8 mouse cellular contexts compared by ENCODE assay signal in the genomic region with DNA sequence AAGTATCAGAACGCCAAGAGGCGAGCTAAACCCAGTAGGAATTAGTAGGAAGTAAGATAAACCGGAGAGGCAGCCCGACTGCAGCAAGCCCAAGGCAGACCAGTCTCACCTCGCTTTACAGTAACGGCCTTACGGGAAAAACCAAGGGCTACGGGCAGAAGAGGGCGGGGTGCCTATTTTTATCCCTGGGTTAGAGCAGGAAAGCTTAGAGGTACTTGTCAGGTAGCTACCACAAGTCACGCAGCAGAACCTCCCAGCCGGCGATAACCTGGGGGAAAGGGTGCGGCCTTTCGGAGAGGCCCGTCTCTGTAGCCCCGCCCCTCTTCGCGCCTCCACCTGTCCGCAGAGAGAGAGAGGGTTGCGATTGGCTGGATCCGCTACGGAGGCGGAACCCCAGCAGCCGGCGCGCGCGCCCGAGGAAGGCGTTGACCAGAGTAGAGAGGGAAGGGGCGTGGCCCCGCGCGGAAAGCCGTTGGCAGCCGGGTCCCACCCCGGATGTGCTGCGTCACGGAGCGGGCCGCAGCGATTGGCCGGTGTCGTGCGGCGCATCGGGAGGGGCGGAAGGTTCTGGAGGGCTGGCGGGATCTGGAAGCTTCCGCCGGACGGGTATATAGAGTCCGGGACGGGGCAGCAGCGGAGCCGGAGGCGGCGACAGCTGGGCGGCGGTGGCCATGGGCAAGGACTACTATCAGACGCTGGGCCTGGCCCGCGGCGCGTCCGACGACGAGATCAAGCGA. TPM values are rescaled to one million over a fixed set of nuclear protein-coding genes. Genes with fewer than 3 reads are reported as not detected.
DNase-seq lines count a peak whose midpoint lies in the region; ATAC-seq and TF ChIP-seq lines count a peak whose summit lies in the region.

A gene (minus strand): TSS at position 311 of the 737 bp plus-strand sequence.
A gene (plus strand): TSS at position 533 of the 737 bp plus-strand sequence.

- H3K4me1 ChIP-seq in forebrain, embryonic 10.5 days, result peaks cover 26% of the 10 kb centered on the region
- H3K4me1 ChIP-seq in heart, embryonic 15.5 days (replicated peaks), result peaks cover 26% of the 10 kb centered on the region
- peaks cover 13 to 19% of the 10 kb centered on the region in 2 experiments for H3K4me1 ChIP-seq in liver, embryonic 14.5 days (replicated peaks; ENCODE audit: control insufficient read depth in 2 of 2, insufficient read depth in 2 of 2, low read length in 1 of 2)
- H3K4me1 ChIP-seq in neural tube, embryonic 11.5 days (ENCODE audit: control insufficient read depth, insufficient read depth, low read length), result peaks cover 17% of the 10 kb centered on the region
- no peaks in the 10 kb centered on the region for H3K4me1 ChIP-seq in stomach, postnatal 0 days (replicated peaks; ENCODE audit: control insufficient read depth, insufficient read depth)

- peak within 1 kb of the TSS; percentile 74 for H3K4me2 ChIP-seq in heart, embryonic 15.5 days
- peak within 1 kb of the TSS; percentile 93 for H3K4me2 ChIP-seq in liver, embryonic 14.5 days (ENCODE audit: low read depth)
- H3K4me2 ChIP-seq in neural tube, embryonic 11.5 days (ENCODE audit: low read depth), result peak within 1 kb of the TSS; percentile 70
- H3K4me2 ChIP-seq in stomach, postnatal 0 days (replicated peaks; ENCODE audit: low read depth), result peak within 1 kb of the TSS; percentile 56

- peak; percentile 100 for DNase-seq in CD8-positive naive resting alpha-beta T cell, adult 2 months (ENCODE audit: low read depth in 2 of 2, low spot score in 2 of 2)
- peak; percentile 98 for DNase-seq in c-Kit-positive CD71-negative TER-119-negative erythroid progenitor cells, embryonic 14.5 days (ENCODE audit: low read depth)
- peak; percentile 99 for DNase-seq in forebrain, embryonic 10.5 days (ENCODE audit: extremely low spot score, low spot score)
- DNase-seq in kidney, postnatal 25 days, result peak; percentile 100
- DNase-seq in liver, embryonic 14.5 days (ENCODE audit: low read depth in 3 of 3, low spot score in 3 of 3), result peak; percentile 99
- DNase-seq in neural tube, embryonic 11.5 days (ENCODE audit: low spot score), result peak; percentile 100
- DNase-seq in stomach, postnatal 0 days (ENCODE audit: low spot score), result peak; percentile 100

- peak within 1 kb of the TSS; percentile 80 for H3K9ac ChIP-seq in heart, embryonic 15.5 days
- H3K9ac ChIP-seq in liver, embryonic 14.5 days (replicated peaks), result peak within 1 kb of the TSS; percentile 97
- peak within 1 kb of the TSS; percentile 91 for H3K9ac ChIP-seq in neural tube, embryonic 11.5 days (ENCODE audit: low read length)
- peak within 1 kb of the TSS; percentile 90 for H3K9ac ChIP-seq in stomach, postnatal 0 days (ENCODE audit: low read length)

- peak; percentile 95 for ATAC-seq in heart, embryonic 15.5 days (replicated peaks; ENCODE audit: insufficient number of reproducible peaks, insufficient read depth, low FRiP score, low read depth)
- peak; percentile 93 for ATAC-seq in liver, embryonic 14.5 days (ENCODE audit: insufficient read depth)
- ATAC-seq in neural tube, embryonic 11.5 days (ENCODE audit: insufficient read depth, low FRiP score, low TSS enrichment), result peak; percentile 96
- peak; percentile 97 for ATAC-seq in stomach, postnatal 0 days (ENCODE audit: low FRiP score, low TSS enrichment)

- no peak for TF ChIP-seq CTCF in liver, embryonic 14.5 days (IDR thresholded peaks at IDR 0.05; ENCODE audit: low read depth)
- no peak for TF ChIP-seq CTCF in stomach, postnatal 0 days (IDR thresholded peaks at IDR 0.05; ENCODE audit: low read depth)

- H3K4me3 ChIP-seq in forebrain, embryonic 10.5 days, result peak within 1 kb of the TSS; percentile 85
- H3K4me3 ChIP-seq in heart, embryonic 15.5 days, result peak within 1 kb of the TSS; percentile 71
- H3K4me3 ChIP-seq in liver, embryonic 14.5 days (ENCODE audit: insufficient read depth in 1 of 2, low read depth in 2 of 2, low read length in 2 of 2), result peak within 1 kb of the TSS; percentile 88 to 99
- H3K4me3 ChIP-seq in neural tube, embryonic 11.5 days (ENCODE audit: low read depth, low read length), result peak within 1 kb of the TSS; percentile 83
- H3K4me3 ChIP-seq in stomach, postnatal 0 days (ENCODE audit: low read depth, low read length), result peak within 1 kb of the TSS; percentile 85

- H3K27ac ChIP-seq in forebrain, embryonic 10.5 days, result peak within 1 kb of the TSS; percentile 97
- H3K27ac ChIP-seq in heart, embryonic 15.5 days, result peak within 1 kb of the TSS; percentile 97
- peak within 1 kb of the TSS; percentile 98 for H3K27ac ChIP-seq in liver, embryonic 14.5 days
- peak within 1 kb of the TSS; percentile 93 for H3K27ac ChIP-seq in neural tube, embryonic 11.5 days (ENCODE audit: low read depth, low read length)
- H3K27ac ChIP-seq in stomach, postnatal 0 days (replicated peaks), result peak within 1 kb of the TSS; percentile 99

- no peaks in the 10 kb centered on the region for H3K9me3 ChIP-seq in forebrain, embryonic 10.5 days
- H3K9me3 ChIP-seq in heart, embryonic 15.5 days (replicated peaks), result no peaks in the 10 kb centered on the region
- H3K9me3 ChIP-seq in liver, embryonic 14.5 days (ENCODE audit: control insufficient read depth, low read length), result no peaks in the 10 kb centered on the region
- no peaks in the 10 kb centered on the region for H3K9me3 ChIP-seq in neural tube, embryonic 11.5 days (ENCODE audit: control insufficient read depth, low read length)
- no peaks in the 10 kb centered on the region for H3K9me3 ChIP-seq in stomach, postnatal 0 days (ENCODE audit: control insufficient read depth, low read length)

- peaks cover 35% of the 10 kb centered on the region for H3K36me3 ChIP-seq in forebrain, embryonic 10.5 days (replicated peaks)
- H3K36me3 ChIP-seq in heart, embryonic 15.5 days, result peaks cover 30% of the 10 kb centered on the region
- peaks cover 34% of the 10 kb centered on the region for H3K36me3 ChIP-seq in liver, embryonic 14.5 days (replicated peaks; ENCODE audit: control insufficient read depth, insufficient read depth, low read depth)
- H3K36me3 ChIP-seq in neural tube, embryonic 11.5 days (ENCODE audit: control insufficient read depth, insufficient read depth, low read length), result peaks cover 13% of the 10 kb centered on the region
- peaks cover 24% of the 10 kb centered on the region for H3K36me3 ChIP-seq in stomach, postnatal 0 days (ENCODE audit: control insufficient read depth, insufficient read depth, low read length)

- under 1% methylated on average over 69 of the region's 69 CpGs for WGBS in forebrain, embryonic 10.5 days
- WGBS in heart, embryonic 15.5 days, result under 1% methylated on average over 69 of the region's 69 CpGs
- 1% methylated on average over 69 of the region's 69 CpGs for WGBS in liver, embryonic 14.5 days (ENCODE audit: insufficient replicate concordance)
- under 1% methylated on average over 57 of the region's 69 CpGs for WGBS in neural tube, embryonic 11.5 days
- WGBS in stomach, postnatal 0 days, result under 1% methylated on average over 69 of the region's 69 CpGs

- peak; percentile 47 for TF ChIP-seq EP300 in liver, embryonic 14.5 days (IDR thresholded peaks at IDR 0.05; ENCODE audit: low read depth)
- TF ChIP-seq EP300 in stomach, postnatal 0 days (optimal IDR thresholded peaks at IDR 0.05), result peak; percentile 76

- no peaks in the 10 kb centered on the region for H3K27me3 ChIP-seq in forebrain, embryonic 10.5 days (ENCODE audit: poor library complexity, severe bottlenecking)
- no peaks in the 10 kb centered on the region for H3K27me3 ChIP-seq in heart, embryonic 15.5 days
- no peaks in the 10 kb centered on the region for H3K27me3 ChIP-seq in liver, embryonic 14.5 days (ENCODE audit: control insufficient read depth, insufficient read depth, low read length)
- no peaks in the 10 kb centered on the region for H3K27me3 ChIP-seq in neural tube, embryonic 11.5 days (ENCODE audit: control insufficient read depth, insufficient read depth, low read length)
- H3K27me3 ChIP-seq in stomach, postnatal 0 days (ENCODE audit: control insufficient read depth, insufficient read depth, low read length), result no peaks in the 10 kb centered on the region

RNA-seq across cellular contexts. Expression of the first gene that starts in this region (rescaled TPM):
- 637 and 658 TPM in 2 replicates for polyA plus RNA-seq in forebrain, embryonic 10.5 days (2016; fragmentation: Nextera tagmentation; extraction: Ambion mirVana)
- polyA plus RNA-seq in heart, embryonic 15.5 days (2015; fragmentation: Nextera tagmentation; extraction: Ambion mirVana), result 349 and 431 TPM in 2 replicates
- polyA plus RNA-seq in liver, embryonic 14.5 days (2012; rRNA removed), result 176 and 217 TPM in 2 replicates
- polyA plus RNA-seq in liver, embryonic 14.5 days (2014; fragmentation: Nextera tagmentation; extraction: Ambion mirVana), result 294 and 325 TPM in 2 replicates
- 734 and 760 TPM in 2 replicates for polyA plus RNA-seq in neural tube, embryonic 11.5 days (2014; fragmentation: Nextera tagmentation; extraction: Ambion mirVana)
- polyA plus RNA-seq in stomach, postnatal 0 days (2015; fragmentation: Nextera tagmentation; extraction: Ambion mirVana), result 413 and 424 TPM in 2 replicates

RNA-seq across cellular contexts. Expression of the second gene that starts in this region (rescaled TPM):
- 65.2 and 77.8 TPM in 2 replicates for polyA plus RNA-seq in forebrain, embryonic 10.5 days (2016; fragmentation: Nextera tagmentation; extraction: Ambion mirVana)
- 36.7 and 47.2 TPM in 2 replicates for polyA plus RNA-seq in heart, embryonic 15.5 days (2015; fragmentation: Nextera tagmentation; extraction: Ambion mirVana)
- 26.1 and 32.7 TPM in 2 replicates for polyA plus RNA-seq in liver, embryonic 14.5 days (2012; rRNA removed)
- 37.6 and 37.8 TPM in 2 replicates for polyA plus RNA-seq in liver, embryonic 14.5 days (2014; fragmentation: Nextera tagmentation; extraction: Ambion mirVana)
- polyA plus RNA-seq in neural tube, embryonic 11.5 days (2014; fragmentation: Nextera tagmentation; extraction: Ambion mirVana), result 64.9 and 68.9 TPM in 2 replicates
- 36.9 and 39.9 TPM in 2 replicates for polyA plus RNA-seq in stomach, postnatal 0 days (2015; fragmentation: Nextera tagmentation; extraction: Ambion mirVana)

Comparison
In these comparisons a context has a peak if more than half of its experiments do, and no peak if none do; other contexts are left out.
1. Peak in every context shown above with its lines: DNase-seq, ATAC-seq, H3K4me3 ChIP-seq and H3K27ac ChIP-seq.